Mouse (Mus musculus) liver, adult 2 months (tissue): ENCODE measurements at regions not wholly inside any gene's neighbourhood (a gene's known extent, or its start where the extent isn't known, plus 50 kb on each side); places are given as distances from the start of the nearest gene placed in this dataset.

Experiments used
- DNase-seq: peaks from one replicate; pipeline ENCODE4 v3.0.0-alpha.2; 2011; ENCODE audit warnings: low read depth, low spot score; ENCODE audit errors: extremely low read depth
- H3K27ac ChIP-seq: fragments of 200-500 bp; replicated peaks from 2 replicates; pipeline ENCODE4 v1.5.1; 2012; ENCODE audit warnings: low read depth, mild to moderate bottlenecking, control low read depth, inconsistent platforms, low read length; ENCODE audit not compliant: insufficient read depth
- H3K27me3 ChIP-seq: fragments of 200-500 bp; 2 replicates; pipeline ENCODE4 v1.6.1; 2012; ENCODE audit warnings: mild to moderate bottlenecking, moderate library complexity, low read length, inconsistent platforms; ENCODE audit not compliant: control insufficient read depth, insufficient read depth
- H3K36me3 ChIP-seq: fragments of 200-500 bp; 2 replicates; pipeline ENCODE4 v1.6.1; 2012; ENCODE audit warnings: low read length, inconsistent platforms; ENCODE audit not compliant: control insufficient read depth, insufficient read depth
- H3K4me1 ChIP-seq: fragments of 200-500 bp; 2 replicates; pipeline ENCODE4 v1.6.1; 2011; ENCODE audit warnings: low read length; ENCODE audit not compliant: control insufficient read depth, insufficient read depth
- H3K4me3 ChIP-seq: fragments of 200-500 bp; 2 replicates; pipeline ENCODE4 v1.5.1; 2011; ENCODE audit warnings: low read depth, mild to moderate bottlenecking, control low read depth, low read length, moderate library complexity; ENCODE audit not compliant: insufficient read depth
- H3K79me2 ChIP-seq: fragments of 200-500 bp; 2 replicates; pipeline ENCODE4 v1.6.1; 2012; ENCODE audit warnings: inconsistent platforms, mild to moderate bottlenecking, low read length, moderate library complexity; ENCODE audit not compliant: control insufficient read depth, insufficient read depth
- H3K9ac ChIP-seq: fragments of 200-500 bp; 2 replicates; pipeline ENCODE4 v1.6.1; 2012; ENCODE audit warnings: low read depth, mild to moderate bottlenecking, control low read depth, inconsistent platforms, low read length
- CTCF ChIP-seq: fragments of 200-500 bp; IDR thresholded peaks from 2 replicates; pipeline ENCODE4 v1.5.1; 2011; ENCODE audit warnings: low read depth, low read length, control low read depth
- POLR2A ChIP-seq: fragments of 200-500 bp; IDR thresholded peaks from 2 replicates; pipeline ENCODE4 v1.6.1; 2011; ENCODE audit warnings: low read length, control low read depth; ENCODE audit not compliant: insufficient read depth; ENCODE audit errors: extremely low read depth
- WGBS: fragments of 180-500 bp; shearing (Covaris S2); methylation state at CpG from one replicate; pipeline ENCODE4 v1.1.7; 2018; 5-methylcytosine and 5-hydroxymethylcytosine counted together

- Histone ChIP-seq H3K36me3 (no peaks in the 10 kb centered on the region), H3K4me3 (no peak overlapping the region), H3K4me1 (no peaks in the 10 kb centered on the region), H3K27ac (no peak overlapping the region), H3K79me2 (no peaks in the 10 kb centered on the region), H3K9ac (no peak overlapping the region), H3K27me3 (no peaks in the 10 kb centered on the region)
- DNase-seq = no peak
- TF ChIP-seq CTCF = no peak
- TF ChIP-seq POLR2A = no peak
- WGBS = 89% methylated on average over 12 of the region's 12 CpGs
Measured at GRCm38 (mm10) chr15:97151793-97152192, 95.1 kb upstream of the Pced1b start.

DNA sequence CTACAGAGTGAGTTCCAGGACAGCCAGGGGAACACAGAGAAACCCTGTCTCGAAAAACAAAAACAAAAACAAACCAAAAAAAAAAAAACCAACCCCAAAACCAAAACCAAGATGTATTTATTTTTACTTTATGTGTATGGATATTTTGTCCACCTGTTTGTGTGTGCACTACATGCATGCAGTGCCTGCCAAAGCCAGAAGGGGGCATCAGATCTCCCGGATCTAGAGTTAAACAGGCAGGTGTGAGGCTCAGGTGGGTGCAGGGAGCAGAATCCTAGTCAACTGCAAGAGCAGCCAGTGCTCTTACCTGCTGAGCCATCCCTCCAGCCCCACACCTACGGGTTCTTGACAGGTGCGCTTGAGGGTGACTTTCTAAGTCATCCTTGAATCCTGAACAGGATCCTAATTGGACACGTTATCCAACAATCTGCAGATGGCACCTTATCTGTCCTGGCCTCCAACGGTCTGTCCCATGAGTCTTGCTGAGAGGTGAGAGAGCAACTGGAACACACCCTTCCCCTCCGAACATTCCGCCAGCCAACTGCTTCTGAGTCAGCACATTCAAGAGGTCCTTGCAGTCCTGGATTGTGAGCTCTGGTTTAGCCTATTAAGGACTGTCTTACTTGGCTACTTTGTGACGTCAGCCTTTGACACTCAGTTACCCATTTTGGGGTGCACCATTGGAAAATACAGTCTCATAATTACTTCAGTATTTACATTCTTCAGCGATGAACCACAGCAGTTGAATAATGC lies 95.4 kb upstream of the Slc38a4 start:
- DNase-seq = no peak
- Histone ChIP-seq H3K27me3 (no peaks in the 10 kb centered on the region), H3K4me1 (no peaks in the 10 kb centered on the region), H3K4me3 (no peak overlapping the region), H3K9ac (no peak overlapping the region), H3K27ac (no peak overlapping the region), H3K79me2 (no peaks in the 10 kb centered on the region), H3K36me3 (no peaks in the 10 kb centered on the region)
- TF ChIP-seq POLR2A = no peak
- TF ChIP-seq CTCF = peak; percentile 48
- WGBS = 93% methylated on average over 10 of the region's 10 CpGs

DNA sequence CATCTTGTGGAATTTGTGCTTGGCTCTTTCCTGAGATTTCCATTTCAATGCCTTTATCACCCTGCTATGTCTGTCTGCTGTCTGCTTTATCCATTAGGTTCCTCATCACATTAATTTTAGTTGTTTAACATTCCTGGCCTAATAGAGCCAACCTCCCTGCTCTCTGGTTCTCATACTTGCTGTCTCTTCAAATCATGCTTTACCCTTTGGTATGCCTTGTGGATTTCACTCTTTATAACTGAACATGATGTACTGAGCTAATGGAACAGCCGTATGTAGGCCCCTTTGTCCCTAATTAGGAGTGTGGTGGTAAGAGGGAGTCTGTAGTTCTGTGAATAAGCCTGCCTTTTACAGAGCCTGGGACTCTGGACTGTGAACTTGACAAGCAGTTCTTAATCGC lies 86.2 kb upstream of the Slc38a4 start:
- WGBS = 84% methylated on average over 2 of the region's 2 CpGs
- TF ChIP-seq POLR2A = no peak
- TF ChIP-seq CTCF = no peak
- Histone ChIP-seq H3K27ac (no peak overlapping the region), H3K27me3 (no peaks in the 10 kb centered on the region), H3K79me2 (no peaks in the 10 kb centered on the region), H3K9ac (no peak overlapping the region), H3K4me3 (no peak overlapping the region), H3K36me3 (no peaks in the 10 kb centered on the region), H3K4me1 (no peaks in the 10 kb centered on the region)
- DNase-seq = no peak

DNA sequence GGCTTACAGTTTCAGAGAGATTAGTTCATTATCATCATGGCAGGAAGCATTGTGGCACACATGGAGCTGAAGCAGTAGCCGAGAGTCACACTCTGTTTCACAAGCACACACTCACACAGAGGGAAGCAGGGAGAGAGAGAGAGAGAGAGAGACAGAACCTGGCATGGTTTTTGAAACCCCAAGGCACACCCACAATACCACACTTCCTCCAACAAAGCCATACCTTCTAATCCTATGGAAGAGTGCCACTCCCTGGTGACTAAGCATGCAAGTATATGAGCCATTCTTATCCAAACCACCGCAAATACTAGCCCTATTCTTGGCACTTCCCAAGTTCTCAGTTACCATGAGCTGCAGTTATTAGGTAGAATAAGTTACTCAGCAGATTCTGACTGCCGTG lies 82.5 kb upstream of the Slc38a4 start:
- no peak for TF ChIP-seq CTCF
- TF ChIP-seq POLR2A = no peak
- no peak overlapping the region for H3K9ac ChIP-seq
- H3K27ac ChIP-seq = no peak overlapping the region
- H3K4me3 ChIP-seq = no peak overlapping the region
- no peaks in the 10 kb centered on the region; the same call in 1 of the 2 replicates for H3K4me1 ChIP-seq
- H3K36me3 ChIP-seq = no peaks in the 10 kb centered on the region
- 87% methylated on average over 3 of the region's 3 CpGs for WGBS
- H3K27me3 ChIP-seq = no peaks in the 10 kb centered on the region
- H3K79me2 ChIP-seq = no peaks in the 10 kb centered on the region
- no peak for DNase-seq

DNA sequence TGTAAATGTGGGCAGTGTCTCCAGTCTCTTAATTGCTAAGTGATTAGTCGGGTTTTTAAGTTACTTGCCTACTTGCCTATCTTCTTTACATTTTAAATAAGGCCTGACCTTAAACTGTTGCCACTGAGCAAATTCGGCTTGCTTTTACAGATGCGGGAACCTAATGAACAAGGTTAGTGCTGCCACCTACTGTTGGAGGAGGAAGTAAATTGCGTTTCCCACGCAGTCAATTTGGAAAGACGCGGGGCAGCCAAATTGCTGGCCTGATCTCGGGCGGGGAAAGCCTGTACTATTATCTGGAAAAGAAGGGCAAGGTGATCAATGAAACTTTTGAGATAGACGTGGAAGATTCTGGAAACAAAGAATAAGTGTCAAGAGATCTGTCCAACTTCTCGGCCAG lies 79.5 kb upstream of the Slc38a4 start:
- WGBS = 7% methylated on average over 11 of the region's 11 CpGs
- peak; percentile 79 for DNase-seq
- no peak overlapping the region for H3K27ac ChIP-seq
- no peaks in the 10 kb centered on the region for H3K36me3 ChIP-seq
- no peak overlapping the region for H3K4me3 ChIP-seq
- H3K9ac ChIP-seq = no peak overlapping the region
- TF ChIP-seq CTCF (peak; percentile 63), POLR2A (no peak)
- H3K79me2 ChIP-seq = no peaks in the 10 kb centered on the region
- H3K27me3 ChIP-seq = no peaks in the 10 kb centered on the region
- no peaks in the 10 kb centered on the region; the same call in 1 of the 2 replicates for H3K4me1 ChIP-seq

DNA sequence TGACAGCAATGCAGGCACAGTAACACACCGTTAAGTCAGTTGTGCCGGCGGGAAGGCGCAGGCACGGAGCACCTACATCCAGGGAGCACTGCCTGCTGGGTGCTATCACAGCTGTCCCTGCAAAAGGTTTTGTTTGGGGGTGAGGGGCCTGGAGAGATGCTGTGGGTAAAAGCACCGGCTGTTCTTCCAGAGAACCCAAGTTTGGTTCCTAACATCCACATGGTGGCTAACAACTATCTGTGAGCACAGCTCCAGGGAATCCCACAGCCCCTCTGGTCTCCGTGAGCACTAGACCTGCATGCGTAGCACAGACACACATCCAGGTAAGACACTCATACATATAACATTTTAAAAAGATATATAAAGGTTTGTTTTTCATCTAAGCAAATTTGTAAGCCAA lies 72.0 kb upstream of the Slc38a4 start:
- no peaks in the 10 kb centered on the region for H3K27me3 ChIP-seq
- no peak for TF ChIP-seq CTCF
- TF ChIP-seq POLR2A = no peak
- WGBS = 93% methylated on average over 8 of the region's 8 CpGs

More for the DNA sequence above, 72.0 kb upstream of the Slc38a4 start:
- no peak for DNase-seq
- H3K4me1 ChIP-seq = no peaks in the 10 kb centered on the region
- no peak overlapping the region for H3K4me3 ChIP-seq
- H3K9ac ChIP-seq = no peak overlapping the region
- H3K27ac ChIP-seq = no peak overlapping the region
- H3K79me2 ChIP-seq = no peaks in the 10 kb centered on the region
- H3K36me3 ChIP-seq = no peaks in the 10 kb centered on the region
